Mouse (Mus musculus) heart, postnatal 0 days (tissue): ENCODE data around the gene Fbxl18.

Experiments
- CTCF ChIP-seq: IDR thresholded peaks from 2 replicates; pipeline ENCODE4 v1.5.1; 2016; ENCODE audit warnings: antibody characterized with exemption, control low read depth, low read depth
- EP300 ChIP-seq: IDR thresholded peaks from 2 replicates; pipeline ENCODE4 v1.6.1; 2016; ENCODE audit warnings: antibody characterized with exemption, low read depth

GRCm38 (mm10) chr5:142907048-142907802 is 12.0 kb upstream of the Fbxl18 start:
- no peak for TF ChIP-seq CTCF
- no peak for TF ChIP-seq EP300
